Mouse (Mus musculus): ENCODE data around the gene Adgrv1.
"Not testable (repeated sequence)": the region's sequence is repeated elsewhere in the genome, so short reads cannot be mapped to it uniquely, and the experiment has no call there.

Gene Adgrv1

GRCm38 (mm10) chr13:81632720-81633415 lies at the start of gene Adgrv1:
Adgrv1 (minus strand) TSS chr13:81633154.
- DNase-seq (ENCODE audit: low spot score in 2 of 2): peak in 1 of 2 experiments; percentile 13

DNA sequence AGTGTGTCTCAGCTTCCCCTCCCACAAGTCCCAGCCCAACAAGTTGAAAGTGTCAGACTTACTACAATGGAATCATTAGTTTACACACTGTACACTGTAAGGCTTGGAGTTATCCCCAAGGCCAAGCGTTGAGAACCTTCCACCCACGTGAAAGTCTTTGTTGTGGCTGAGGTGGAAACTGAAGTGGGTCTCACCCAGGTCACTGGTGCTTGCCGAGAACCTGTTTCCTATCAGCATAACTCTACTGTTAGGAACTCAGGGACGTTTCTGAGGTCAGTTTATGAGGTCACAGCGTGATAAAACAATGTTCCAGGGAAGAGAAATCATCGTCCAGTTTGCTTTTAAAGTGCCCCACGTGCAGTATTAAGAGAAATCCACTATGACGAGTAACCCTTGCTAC lies 42.4 kb upstream of the Adgrv1 start:
- DNase-seq (ENCODE audit: low spot score in 2 of 2): no peak

GRCm38 (mm10) chr13:81667713-81668112 lies 34.8 kb upstream of the Adgrv1 start:
- no peak for DNase-seq (ENCODE audit: low spot score in 2 of 2)

- DNase-seq (ENCODE audit: low spot score in 2 of 2): no peak
Measured at GRCm38 (mm10) chr13:81664331-81664698, 31.4 kb upstream of the Adgrv1 start.

- DNase-seq (ENCODE audit: low spot score in 2 of 2): no peak
Measured at GRCm38 (mm10) chr13:81663566-81664330, 30.8 kb upstream of the Adgrv1 start.

- DNase-seq (ENCODE audit: low spot score in 2 of 2): no peak
Measured at GRCm38 (mm10) chr13:81658053-81658752, 25.2 kb upstream of the Adgrv1 start.

GRCm38 (mm10) chr13:81657351-81658052 lies 24.5 kb upstream of the Adgrv1 start, which contains the start of gene Lysmd3:
Lysmd3 (plus strand) TSS chr13:81657663.
- peak; percentile 71 to 88 for DNase-seq (ENCODE audit: low spot score in 2 of 2)

DNA sequence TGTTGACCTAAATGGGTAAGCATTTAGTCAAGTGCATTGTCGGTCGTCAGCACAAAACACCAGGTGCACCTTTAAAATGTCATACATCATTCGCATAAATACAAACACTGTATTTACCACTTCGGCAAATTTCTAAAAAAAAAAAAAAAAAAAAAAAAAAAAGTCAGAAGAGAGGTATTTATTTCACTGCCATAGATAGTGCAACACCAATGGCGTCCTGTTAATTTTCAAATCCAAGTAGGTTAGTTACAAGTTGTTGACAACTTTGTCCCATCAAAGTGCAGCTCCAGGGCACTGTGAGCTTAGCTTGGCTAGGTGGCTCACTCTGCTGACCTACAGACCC lies 24.0 kb upstream of the Adgrv1 start:
- no peak for DNase-seq (ENCODE audit: low spot score in 2 of 2)

- no peak for DNase-seq (ENCODE audit: low spot score in 2 of 2)
Measured at GRCm38 (mm10) chr13:81656091-81656850, 23.3 kb upstream of the Adgrv1 start.

DNA sequence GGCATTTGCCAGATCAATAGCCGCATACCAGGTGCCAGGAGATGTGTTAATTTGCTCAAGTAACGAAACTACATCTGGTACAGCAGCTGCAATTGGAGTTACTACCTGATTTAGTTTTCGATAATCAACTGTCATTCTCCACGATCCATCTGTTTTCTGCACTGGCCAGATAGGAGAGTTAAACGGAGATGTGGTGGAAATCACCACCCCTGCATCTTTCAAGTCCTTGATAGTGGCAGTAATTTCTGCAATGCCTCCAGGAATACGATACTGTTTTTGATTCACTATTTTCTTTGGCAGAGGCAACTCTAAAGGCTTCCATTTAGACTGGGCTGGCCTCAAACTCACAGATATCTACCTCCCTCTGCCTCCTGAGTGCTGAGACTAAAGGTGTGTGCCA lies 17.4 kb upstream of the Adgrv1 start:
- DNase-seq (ENCODE audit: low spot score in 2 of 2): not testable (repeated sequence)

- DNase-seq (ENCODE audit: low spot score in 2 of 2): no peak
Measured at GRCm38 (mm10) chr13:81646348-81646747, 13.4 kb upstream of the Adgrv1 start.

DNA sequence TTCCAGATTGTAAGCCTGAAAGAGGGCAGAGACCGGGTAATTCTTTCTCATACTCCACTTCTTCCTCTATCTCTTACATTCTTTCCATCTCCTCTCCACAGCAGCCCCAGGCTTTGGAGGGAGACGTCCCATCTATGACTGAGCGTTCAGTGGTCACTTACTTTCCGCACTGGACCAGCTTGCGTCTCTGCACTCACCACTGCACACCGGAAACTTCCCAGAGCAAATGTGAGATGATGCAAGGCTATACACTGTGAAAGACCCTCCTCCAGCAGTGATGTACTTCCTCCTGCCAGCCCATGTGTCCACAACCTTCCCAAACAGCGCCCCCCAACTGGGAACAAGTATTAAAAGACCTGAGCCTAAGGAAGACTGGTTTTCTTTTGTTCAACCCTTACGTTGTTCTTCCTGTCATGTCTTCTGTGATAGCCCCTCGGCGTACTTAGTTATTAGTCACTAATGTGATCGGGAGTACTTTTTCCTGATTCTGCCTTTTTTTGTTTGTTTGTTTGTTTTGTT lies 11.2 kb upstream of the Adgrv1 start:
- no peak for DNase-seq (ENCODE audit: low spot score in 2 of 2)

DNA sequence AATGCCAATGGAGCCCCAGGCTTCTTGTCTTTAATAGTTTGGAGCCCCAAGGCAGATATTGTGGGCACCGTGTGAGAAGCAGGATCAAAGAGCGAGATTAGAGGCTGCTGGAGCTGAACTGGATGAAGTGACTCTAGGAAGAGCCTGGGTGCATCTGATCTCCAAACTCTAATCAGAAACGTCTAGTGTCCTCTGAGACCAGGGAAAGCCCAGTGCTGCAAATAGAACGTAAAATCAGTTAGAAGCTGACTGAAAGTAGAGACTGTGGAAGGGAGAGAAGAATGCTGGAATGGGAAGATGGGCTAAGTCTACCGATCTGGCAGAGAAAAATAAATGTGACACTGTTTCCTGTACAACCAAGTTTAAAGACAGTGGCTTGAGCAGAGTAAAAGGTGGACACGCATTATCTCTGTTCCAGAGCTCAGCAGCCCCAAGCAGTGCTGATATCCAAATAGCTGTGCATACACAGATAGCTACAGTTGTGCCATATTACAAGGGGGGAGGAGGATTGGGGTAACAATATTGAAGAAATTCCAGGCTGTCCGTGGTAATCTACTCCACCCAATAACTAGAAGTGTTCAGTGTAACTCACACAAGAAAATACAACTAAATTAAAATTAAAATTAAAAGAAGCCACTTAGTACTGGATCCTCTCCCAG lies 9.7 kb upstream of the Adgrv1 start:
- DNase-seq (ENCODE audit: low spot score in 2 of 2): no peak

GRCm38 (mm10) chr13:81641289-81642045 lies 8.5 kb upstream of the Adgrv1 start:
- DNase-seq (ENCODE audit: low spot score in 2 of 2): peak in 1 of 2 experiments; percentile 42

DNA sequence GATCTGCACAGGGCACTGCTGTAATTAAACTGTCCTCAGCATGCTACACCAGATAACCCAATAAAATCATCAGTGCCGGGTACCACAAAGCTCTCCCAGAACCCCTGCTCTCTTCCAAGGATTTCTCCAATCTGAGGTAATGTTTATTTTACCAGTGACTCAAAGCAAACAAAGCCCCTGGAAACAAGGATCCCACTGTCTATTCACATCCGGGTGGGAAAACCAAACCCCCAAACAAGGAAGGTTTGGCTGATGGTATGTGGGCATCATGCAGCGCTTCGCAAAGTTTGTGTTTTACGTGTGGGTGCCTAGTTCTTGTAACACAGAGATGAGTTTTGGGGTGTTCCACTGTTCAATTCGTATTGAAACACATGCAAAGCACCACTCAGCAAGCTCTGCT lies 7.9 kb upstream of the Adgrv1 start:
- no peak for DNase-seq (ENCODE audit: low spot score in 2 of 2)

GRCm38 (mm10) chr13:81639624-81640023 lies 6.7 kb upstream of the Adgrv1 start:
- DNase-seq (ENCODE audit: low spot score in 2 of 2): no peak

DNA sequence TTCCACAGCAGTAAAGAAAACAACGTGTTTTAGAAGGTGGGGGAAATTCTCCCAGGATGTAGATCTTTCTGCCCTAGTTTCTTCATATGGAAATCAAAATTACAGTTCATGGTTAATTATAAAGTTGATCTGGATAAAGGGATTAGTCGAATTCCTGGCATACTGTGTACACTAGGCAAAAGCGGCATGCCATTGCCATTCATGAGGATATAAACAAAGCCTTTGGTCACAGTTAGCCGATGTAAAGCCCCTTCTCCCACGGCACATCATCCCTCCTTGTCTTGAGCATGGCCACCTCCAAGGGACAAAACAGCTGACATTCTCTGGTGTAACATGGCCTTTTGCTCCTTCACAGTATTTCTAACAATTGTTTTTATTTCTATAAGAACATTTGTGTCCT lies 2.4 kb downstream of the Adgrv1 start:
- DNase-seq (ENCODE audit: low spot score in 2 of 2): no peak

DNA sequence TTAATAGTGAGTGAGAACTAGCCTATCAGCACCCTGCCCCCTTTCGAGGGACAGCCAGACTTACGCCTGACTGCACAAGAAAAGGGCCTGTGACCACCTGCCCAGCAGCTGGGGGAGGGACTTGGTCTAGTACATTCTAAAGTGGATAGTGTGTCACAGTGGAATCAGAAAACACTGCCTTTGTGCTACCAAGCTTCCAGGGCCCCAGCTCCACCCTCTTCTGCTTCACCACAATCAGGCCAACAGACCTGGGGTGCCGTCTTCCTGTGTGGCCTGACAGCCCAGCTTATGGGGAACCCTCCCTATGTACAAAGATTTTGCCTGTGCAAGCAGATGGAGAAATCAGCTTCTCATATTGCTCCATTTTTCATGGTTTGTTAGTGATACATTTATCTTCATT lies 3.6 kb downstream of the Adgrv1 start:
- no peak for DNase-seq (ENCODE audit: low spot score in 2 of 2)

GRCm38 (mm10) chr13:81628631-81629190 lies 4.2 kb downstream of the Adgrv1 start:
- DNase-seq (ENCODE audit: low spot score in 2 of 2): no peak

Data from left cerebral cortex, adult 9 months (tissue).